ENCODE assay signal across 9 mouse cellular contexts in genomic region chr5:65505786-65506185, GRCm38 (mm10). TPM values are rescaled to one million over a fixed set of nuclear protein-coding genes. Genes with fewer than 3 reads are reported as not detected.
A peak's percentile ranks its signal among the peaks of the same experiment; 100 is the strongest.
DNase-seq lines count a peak whose midpoint lies in the region; ATAC-seq lines count a peak whose summit lies in the region.
"Had no signal": no experiment of that assay in that cellular context is flagged by ENCODE, and none has a peak within 500 bp of the region (broad histone marks: within the 10 kb centered on the region; RNA-seq: fewer than 3 reads in every experiment).

No protein-coding gene starts in this region.

- no peaks in the 10 kb centered on the region for H3K4me1 ChIP-seq in midbrain, embryonic 13.5 days (replicated peaks)

- H3K27ac ChIP-seq in midbrain, embryonic 13.5 days: no peak overlapping the region

- H3K9ac ChIP-seq in midbrain, embryonic 13.5 days (replicated peaks): no peak overlapping the region

- peak overlapping the region; percentile 23; the same call in 1 of the 2 replicates for H3K4me2 ChIP-seq in midbrain, embryonic 13.5 days (replicated peaks)

- DNase-seq in adrenal gland, adult 2 months: peak; percentile 52
- no peak for DNase-seq in adrenal gland, adult 8-10 months
- DNase-seq in testis, postnatal 10 days (ENCODE audit: low spot score): peak; percentile 53
- DNase-seq in testis, postnatal 14 days (ENCODE audit: low spot score): no peak
- DNase-seq in kidney, postnatal 14 days: peak; percentile 23
- DNase-seq in layer of hippocampus, adult 8-10 months (ENCODE audit: low spot score in 2 of 2): no peak
- no peak for DNase-seq in right cerebral cortex, postnatal 10 days (ENCODE audit: low spot score in 2 of 2)

- H3K4me3 ChIP-seq in midbrain, embryonic 13.5 days (replicated peaks): no peak overlapping the region
- H3K4me3 ChIP-seq: erythroblast, embryonic 14.5 days had no signal

- H3K36me3 ChIP-seq in midbrain, embryonic 13.5 days: no peaks in the 10 kb centered on the region

- no peaks in the 10 kb centered on the region for H3K27me3 ChIP-seq in midbrain, embryonic 13.5 days

- ATAC-seq in midbrain, embryonic 13.5 days: no peak

- no peaks in the 10 kb centered on the region for H3K9me3 ChIP-seq in midbrain, embryonic 13.5 days

- WGBS in midbrain, embryonic 13.5 days: 17% methylated on average over 8 of the region's 8 CpGs

RNA-seq across cellular contexts. Expression of gene Gm43552, which starts 13.2 kb away (rescaled TPM):
- total RNA-seq in adrenal gland, adult 2 months (2021): 1 to 10 TPM in 1 of 2 experiments, not detected in 1; 1.2 TPM
- polyA plus RNA-seq in adrenal gland, adult 2 months (2012; rRNA removed): 8.3 TPM in 1 of 2 replicates, not detected in the other
- 10 to 100 TPM in 1 of 4 experiments, 1 to 10 TPM in 2, not detected in 1; 3.6 to 12.4 (median 6.2) TPM for total RNA-seq in adrenal gland, adult 8-10 months (2022)
- polyA plus RNA-seq in midbrain, embryonic 13.5 days (2015; fragmentation: Nextera tagmentation; extraction: Ambion mirVana): not detected in 2 replicates
- 1 to 10 TPM in 1 of 4 experiments, not detected in 3; 10.0 TPM for total RNA-seq in layer of hippocampus, adult 8-10 months (2022)
- polyA plus RNA-seq: erythroblast, embryonic 14.5 days had no signal

RNA-seq across cellular contexts. Expression of gene Smim14, which starts 31.2 kb away (rescaled TPM):
- 100 to 1,000 TPM; 177 to 196 TPM for total RNA-seq in adrenal gland, adult 2 months (2021)
- 138 and 142 TPM in 2 replicates for polyA plus RNA-seq in adrenal gland, adult 2 months (2012; rRNA removed)
- total RNA-seq in adrenal gland, adult 8-10 months (2022): 100 to 1,000 TPM; 187 to 201 (median 193) TPM
- polyA plus RNA-seq in midbrain, embryonic 13.5 days (2015; fragmentation: Nextera tagmentation; extraction: Ambion mirVana): 164 and 167 TPM in 2 replicates
- 100 to 1,000 TPM; 147 to 159 (median 153) TPM for total RNA-seq in layer of hippocampus, adult 8-10 months (2022)

RNA-seq across cellular contexts. Expression of gene Ube2k, which starts 31.2 kb away (rescaled TPM):
- total RNA-seq in adrenal gland, adult 2 months (2021): 100 to 1,000 TPM in 1 of 2 experiments, 10 to 100 TPM in 1; 89.5 to 103 TPM
- 3.5 and 5.7 TPM in 2 replicates for polyA plus RNA-seq in adrenal gland, adult 2 months (2012; rRNA removed)
- 10 to 100 TPM; 65.6 to 84.9 (median 75.1) TPM for total RNA-seq in adrenal gland, adult 8-10 months (2022)
- 197 and 204 TPM in 2 replicates for polyA plus RNA-seq in midbrain, embryonic 13.5 days (2015; fragmentation: Nextera tagmentation; extraction: Ambion mirVana)
- total RNA-seq in layer of hippocampus, adult 8-10 months (2022): 100 to 1,000 TPM; 119 to 124 (median 119) TPM

Comparison
In these comparisons a context has a peak if more than half of its experiments do, and no peak if none do; other contexts are left out.
1. DNase-seq: peak in adrenal gland, adult 2 months (single experiment), testis, postnatal 10 days (single experiment) and kidney, postnatal 14 days (single experiment); none in adrenal gland, adult 8-10 months (single experiment), testis, postnatal 14 days (single experiment), layer of hippocampus, adult 8-10 months (0 of 2) and right cerebral cortex, postnatal 10 days (0 of 2).